Comparison of ENCODE assay signal across 29 mouse cellular contexts in genomic region chr2:180341229-180341628, GRCm38 (mm10). TPM values are rescaled to one million over a fixed set of nuclear protein-coding genes. Genes with fewer than 3 reads are reported as not detected.
DNase-seq lines count a peak whose midpoint lies in the region; ATAC-seq and TF ChIP-seq lines count a peak whose summit lies in the region.
"Had no signal": no experiment of that assay in that cellular context is flagged by ENCODE, and none has a peak within 500 bp of the region (broad histone marks: within the 10 kb centered on the region; RNA-seq: fewer than 3 reads in every experiment).

No protein-coding gene starts in this region.

- ATAC-seq in heart, embryonic 14.5 days (ENCODE audit: insufficient number of reproducible peaks, insufficient read depth, low FRiP score, low read depth), result no peak
- ATAC-seq in intestine, embryonic 16.5 days, result no peak
- ATAC-seq in intestine, postnatal 0 days, result no peak
- ATAC-seq in lung, postnatal 0 days, result no peak
- ATAC-seq in stomach, postnatal 0 days (ENCODE audit: low FRiP score, low TSS enrichment), result no peak
- ATAC-seq: activated CD4-positive, CD25-positive, alpha-beta regulatory T cell, adult 4 months; forebrain, embryonic 16.5 days had no signal

- no peak for TF ChIP-seq EP300 in lung, postnatal 0 days (IDR thresholded peaks at IDR 0.05)
- no peak for TF ChIP-seq EP300 in stomach, postnatal 0 days (optimal IDR thresholded peaks at IDR 0.05)

- no peak for TF ChIP-seq CTCF in intestine, postnatal 0 days (IDR thresholded peaks at IDR 0.05; ENCODE audit: low read depth)
- no peak for TF ChIP-seq CTCF in lung, postnatal 0 days (IDR thresholded peaks at IDR 0.05)
- no peak for TF ChIP-seq CTCF in stomach, postnatal 0 days (IDR thresholded peaks at IDR 0.05; ENCODE audit: low read depth)

- H3K9ac ChIP-seq in heart, embryonic 14.5 days (ENCODE audit: low read length), result no peak overlapping the region
- no peak overlapping the region for H3K9ac ChIP-seq in intestine, embryonic 16.5 days (ENCODE audit: low read depth, low read length)
- no peak overlapping the region for H3K9ac ChIP-seq in intestine, postnatal 0 days (ENCODE audit: low read depth, low read length)
- H3K9ac ChIP-seq in lung, postnatal 0 days (replicated peaks; ENCODE audit: low read depth), result no peak overlapping the region
- H3K9ac ChIP-seq in stomach, postnatal 0 days (ENCODE audit: low read length), result no peak overlapping the region
- H3K9ac ChIP-seq: hindbrain, embryonic 15.5 days; limb, embryonic 13.5 days; midbrain, embryonic 12.5 days had no signal

- DNase-seq in heart, adult 18-20 months, result no peak
- peak; percentile 60 for DNase-seq in lung, postnatal 10 days
- no peak for DNase-seq in lung, postnatal 0 days (ENCODE audit: low spot score)
- peak; percentile 44 for DNase-seq in stomach, postnatal 0 days (ENCODE audit: low spot score)
- DNase-seq: adrenal gland, postnatal 10 days; B cell, adult 2 months; cerebellum, adult 18-20 months; cerebellum, postnatal 14 days; gastrocnemius, postnatal 10 days; heart, adult 2 months; kidney, adult 18-20 months; layer of hippocampus, adult 9-11 months had no signal

- peaks cover 75 to 80% of the 10 kb centered on the region in 2 experiments for H3K4me1 ChIP-seq in heart, embryonic 14.5 days (ENCODE audit: control insufficient read depth in 2 of 2, insufficient read depth in 2 of 2, low read length in 2 of 2)
- H3K4me1 ChIP-seq in intestine, embryonic 16.5 days (ENCODE audit: control insufficient read depth, insufficient read depth, low read length), result peaks cover 32% of the 10 kb centered on the region
- peaks cover 9% of the 10 kb centered on the region for H3K4me1 ChIP-seq in intestine, postnatal 0 days (replicated peaks; ENCODE audit: control insufficient read depth, insufficient read depth, low read length)
- H3K4me1 ChIP-seq in lung, postnatal 0 days (ENCODE audit: insufficient read depth, low read depth, low read length), result peaks cover 7% of the 10 kb centered on the region
- H3K4me1 ChIP-seq in stomach, postnatal 0 days (replicated peaks; ENCODE audit: control insufficient read depth, insufficient read depth), result no peaks in the 10 kb centered on the region
- H3K4me1 ChIP-seq: hindbrain, embryonic 15.5 days had no signal

- H3K9me3 ChIP-seq in heart, embryonic 14.5 days (ENCODE audit: control insufficient read depth, low read length), result no peaks in the 10 kb centered on the region
- H3K9me3 ChIP-seq in intestine, embryonic 16.5 days (ENCODE audit: control insufficient read depth, low read length), result no peaks in the 10 kb centered on the region
- no peaks in the 10 kb centered on the region for H3K9me3 ChIP-seq in intestine, postnatal 0 days (ENCODE audit: control insufficient read depth)
- H3K9me3 ChIP-seq in lung, postnatal 0 days (ENCODE audit: low read length), result no peaks in the 10 kb centered on the region
- no peaks in the 10 kb centered on the region for H3K9me3 ChIP-seq in stomach, postnatal 0 days (ENCODE audit: control insufficient read depth, low read length)
- H3K9me3 ChIP-seq: forebrain, embryonic 10.5 days; G1E; hindbrain, embryonic 15.5 days; limb, embryonic 13.5 days; midbrain, embryonic 12.5 days had no signal

- peak overlapping the region; percentile 72 to 85 for H3K27ac ChIP-seq in heart, embryonic 14.5 days (replicated peaks in 1 of 2; ENCODE audit: control insufficient read depth in 1 of 2, insufficient read depth in 1 of 2, low read depth in 2 of 2, low read length in 2 of 2)
- H3K27ac ChIP-seq in intestine, embryonic 16.5 days (ENCODE audit: low read length), result 0 out of 2 replicates have a peak overlapping the region, but pooled peaks have one; percentile 4
- no peak overlapping the region for H3K27ac ChIP-seq in intestine, postnatal 0 days (ENCODE audit: low read depth, low read length)
- no peak overlapping the region for H3K27ac ChIP-seq in lung, postnatal 0 days (ENCODE audit: low read length)
- no peak overlapping the region for H3K27ac ChIP-seq in stomach, postnatal 0 days (replicated peaks)
- H3K27ac ChIP-seq: forebrain, embryonic 10.5 days; heart, adult 2 months; hindbrain, embryonic 15.5 days; kidney, postnatal 0 days; limb, embryonic 13.5 days; midbrain, embryonic 12.5 days had no signal

- no peaks in the 10 kb centered on the region for H3K27me3 ChIP-seq in heart, embryonic 14.5 days (ENCODE audit: control insufficient read depth, insufficient read depth, low read length)
- H3K27me3 ChIP-seq in intestine, embryonic 16.5 days (replicated peaks; ENCODE audit: control insufficient read depth, insufficient read depth, low read length), result no peaks in the 10 kb centered on the region
- H3K27me3 ChIP-seq in intestine, postnatal 0 days (replicated peaks; ENCODE audit: control insufficient read depth, insufficient read depth, low read length), result no peaks in the 10 kb centered on the region
- H3K27me3 ChIP-seq in lung, postnatal 0 days (replicated peaks; ENCODE audit: insufficient read depth, low read length), result no peaks in the 10 kb centered on the region
- H3K27me3 ChIP-seq in stomach, postnatal 0 days (ENCODE audit: control insufficient read depth, insufficient read depth, low read length), result no peaks in the 10 kb centered on the region; the same call in 1 of the 2 replicates

- WGBS in heart, embryonic 14.5 days, result 9% methylated on average over 8 of the region's 8 CpGs
- 67% methylated on average over 8 of the region's 8 CpGs for WGBS in intestine, embryonic 16.5 days
- 67% methylated on average over 8 of the region's 8 CpGs for WGBS in intestine, postnatal 0 days
- 36% methylated on average over 8 of the region's 8 CpGs for WGBS in lung, postnatal 0 days
- 66% methylated on average over 8 of the region's 8 CpGs for WGBS in stomach, postnatal 0 days

- no peaks in the 10 kb centered on the region for H3K36me3 ChIP-seq in heart, embryonic 14.5 days (ENCODE audit: control insufficient read depth, insufficient read depth, low read length)
- no peaks in the 10 kb centered on the region for H3K36me3 ChIP-seq in intestine, embryonic 16.5 days (ENCODE audit: control insufficient read depth, insufficient read depth, low read length)
- H3K36me3 ChIP-seq in intestine, postnatal 0 days (ENCODE audit: control insufficient read depth, insufficient read depth), result no peaks in the 10 kb centered on the region
- no peaks in the 10 kb centered on the region for H3K36me3 ChIP-seq in lung, postnatal 0 days (ENCODE audit: insufficient read depth, low read length)
- H3K36me3 ChIP-seq in stomach, postnatal 0 days (ENCODE audit: control insufficient read depth, insufficient read depth, low read length), result no peaks in the 10 kb centered on the region
- H3K36me3 ChIP-seq: forebrain, embryonic 10.5 days; G1E; hindbrain, embryonic 15.5 days; limb, embryonic 13.5 days; midbrain, embryonic 12.5 days had no signal

- peak overlapping the region in 1 of 2 experiments; percentile 2; a peak in 2 of 4 replicates for H3K4me3 ChIP-seq in heart, embryonic 14.5 days (ENCODE audit: control insufficient read depth in 1 of 2, insufficient read depth in 1 of 2, low read depth in 1 of 2, low read length in 2 of 2)
- H3K4me3 ChIP-seq in intestine, embryonic 16.5 days (ENCODE audit: low read length), result no peak overlapping the region
- no peak overlapping the region for H3K4me3 ChIP-seq in intestine, postnatal 0 days (ENCODE audit: low read depth, low read length)
- H3K4me3 ChIP-seq in lung, postnatal 0 days (ENCODE audit: low read depth, low read length), result no peak overlapping the region
- H3K4me3 ChIP-seq in stomach, postnatal 0 days (ENCODE audit: low read depth, low read length), result no peak overlapping the region
- H3K4me3 ChIP-seq: forebrain, embryonic 10.5 days; heart, adult 2 months; hindbrain, embryonic 15.5 days; limb, embryonic 13.5 days; midbrain, embryonic 12.5 days had no signal

- H3K4me2 ChIP-seq in heart, embryonic 14.5 days (ENCODE audit: low read length), result peak overlapping the region; percentile 31
- H3K4me2 ChIP-seq in intestine, embryonic 16.5 days (ENCODE audit: low read depth, low read length), result no peak overlapping the region
- no peak overlapping the region for H3K4me2 ChIP-seq in intestine, postnatal 0 days (replicated peaks; ENCODE audit: low read depth)
- H3K4me2 ChIP-seq in lung, postnatal 0 days (replicated peaks; ENCODE audit: low read depth, low read length), result no peak overlapping the region
- H3K4me2 ChIP-seq in stomach, postnatal 0 days (replicated peaks; ENCODE audit: low read depth), result no peak overlapping the region
- H3K4me2 ChIP-seq: hindbrain, embryonic 15.5 days; limb, embryonic 13.5 days; midbrain, embryonic 12.5 days had no signal

RNA-seq across cellular contexts. Expression of gene Gata5, which starts 6.7 kb away (rescaled TPM):
- polyA plus RNA-seq in heart, embryonic 14.5 days (2014; fragmentation: Nextera tagmentation; extraction: Ambion mirVana), result 7.3 and 9.7 TPM in 2 replicates
- total RNA-seq in heart, adult 18-20 months (2021), result under 1 TPM; 0.35 to 0.80 TPM
- 10.3 and 11.6 TPM in 2 replicates for polyA plus RNA-seq in intestine, embryonic 16.5 days (2015; fragmentation: Nextera tagmentation; extraction: Ambion mirVana)
- polyA plus RNA-seq in intestine, postnatal 0 days (2015; fragmentation: Nextera tagmentation; extraction: Ambion mirVana), result 20.9 and 23.9 TPM in 2 replicates
- 10.4 and 11.4 TPM in 2 replicates for polyA plus RNA-seq in lung, postnatal 0 days (2015; fragmentation: Nextera tagmentation; extraction: Ambion mirVana)
- polyA plus RNA-seq in stomach, postnatal 0 days (2015; fragmentation: Nextera tagmentation; extraction: Ambion mirVana), result 5.9 and 6.6 TPM in 2 replicates
- total RNA-seq: CH12.LX; gastrocnemius, postnatal 10 days; left cerebral cortex, adult 18-20 months; left cerebral cortex, postnatal 25 days; monocyte, adult 5-6 weeks had no signal
- polyA plus RNA-seq: activated CD4-positive, CD25-positive, alpha-beta regulatory T cell, adult 4 months; forebrain, embryonic 10.5 days; forebrain, embryonic 16.5 days; G1E; hindbrain, embryonic 15.5 days; midbrain, embryonic 12.5 days; thymus, postnatal 0 days had no signal

RNA-seq across cellular contexts. Expression of gene Rbbp8nl, which starts 51.5 kb away (rescaled TPM):
- polyA plus RNA-seq in heart, embryonic 14.5 days (2014; fragmentation: Nextera tagmentation; extraction: Ambion mirVana), result not detected in 2 replicates
- not detected for total RNA-seq in heart, adult 18-20 months (2021)
- 2.5 TPM in 2 replicates for polyA plus RNA-seq in intestine, embryonic 16.5 days (2015; fragmentation: Nextera tagmentation; extraction: Ambion mirVana)
- polyA plus RNA-seq in intestine, postnatal 0 days (2015; fragmentation: Nextera tagmentation; extraction: Ambion mirVana), result 0.18 and 0.25 TPM in 2 replicates
- 0.20 and 0.46 TPM in 2 replicates for polyA plus RNA-seq in lung, postnatal 0 days (2015; fragmentation: Nextera tagmentation; extraction: Ambion mirVana)
- 1.2 and 1.8 TPM in 2 replicates for polyA plus RNA-seq in stomach, postnatal 0 days (2015; fragmentation: Nextera tagmentation; extraction: Ambion mirVana)
- total RNA-seq: adrenal gland, postnatal 10 days; CH12.LX; gastrocnemius, postnatal 10 days; heart, adult 2 months; left cerebral cortex, adult 18-20 months; left cerebral cortex, postnatal 25 days; monocyte, adult 5-6 weeks had no signal
- polyA plus RNA-seq: activated CD4-positive, CD25-positive, alpha-beta regulatory T cell, adult 4 months; forebrain, embryonic 16.5 days; G1E; heart, adult 2 months; hindbrain, embryonic 15.5 days; liver, embryonic 16.5 days had no signal

Comparison
In these comparisons a context has a peak if more than half of its experiments do, and no peak if none do; other contexts are left out.
1. H3K27ac ChIP-seq: peak in heart, embryonic 14.5 days (2 of 2) and intestine, embryonic 16.5 days (single experiment); none in intestine, postnatal 0 days (single experiment), lung, postnatal 0 days (single experiment) and stomach, postnatal 0 days (single experiment).
2. DNase-seq: peak in lung, postnatal 10 days (single experiment) and stomach, postnatal 0 days (single experiment); none in heart, adult 18-20 months (0 of 2) and lung, postnatal 0 days (single experiment).